Mouse (Mus musculus): ENCODE measurements around the gene Foxn3.

DNA sequence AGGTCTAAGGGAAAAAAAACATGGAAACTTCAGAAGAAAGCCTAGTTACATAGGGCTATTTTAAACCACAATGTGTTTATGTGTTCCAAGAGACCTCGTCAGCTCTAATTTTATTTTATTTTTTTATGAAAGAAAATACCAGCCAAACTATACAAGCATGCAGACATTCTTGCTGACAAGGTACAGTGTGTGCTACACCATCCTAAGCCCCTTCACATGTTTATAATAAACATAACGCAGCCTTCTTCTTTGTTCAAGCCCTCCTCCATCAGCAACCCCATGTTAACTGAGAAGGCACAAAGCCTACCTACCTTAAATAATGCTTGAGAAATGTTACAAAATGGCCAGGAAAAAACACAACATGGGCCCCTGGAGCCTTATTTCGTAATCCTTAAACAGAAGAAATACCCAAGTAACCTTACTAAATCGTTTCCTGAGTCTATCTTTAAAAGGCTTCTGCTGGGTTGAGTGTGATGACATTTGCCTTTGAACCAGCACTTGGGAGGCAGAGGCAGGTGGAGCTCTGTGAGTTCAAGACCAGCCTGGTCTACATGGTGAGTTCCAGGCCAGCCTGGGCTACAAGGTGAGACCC, 74.3 kb downstream of the Foxn3 start:
- TF ChIP-seq CTCF (IDR thresholded peaks at IDR 0.05; ENCODE audit: borderline replicate concordance, control insufficient read depth, extremely low read depth, insufficient read depth, low read length, poor library complexity): no peak
- TF ChIP-seq POLR2A (IDR thresholded peaks at IDR 0.05; ENCODE audit: control insufficient read depth, extremely low read depth, insufficient read depth, low read length, poor library complexity): no peak

Data from thymus, adult 2 months (tissue).